Mouse (Mus musculus) cerebellum, postnatal 36 days (tissue): ENCODE results near the gene Gm14862.
A peak's percentile ranks its signal among the peaks of the same experiment; 100 is the strongest.
"Not testable (repeated sequence)": the region's sequence is repeated elsewhere in the genome, so short reads cannot be mapped to it uniquely, and the experiment has no call there.

Source experiments
- DNase-seq, 2 experiments: peaks; one replicate each; pipeline ENCODE4 v3.0.0; 2021 to 2022; ENCODE audit warnings: mixed read lengths in 2 of 2

The Gm14862 gene

DNA sequence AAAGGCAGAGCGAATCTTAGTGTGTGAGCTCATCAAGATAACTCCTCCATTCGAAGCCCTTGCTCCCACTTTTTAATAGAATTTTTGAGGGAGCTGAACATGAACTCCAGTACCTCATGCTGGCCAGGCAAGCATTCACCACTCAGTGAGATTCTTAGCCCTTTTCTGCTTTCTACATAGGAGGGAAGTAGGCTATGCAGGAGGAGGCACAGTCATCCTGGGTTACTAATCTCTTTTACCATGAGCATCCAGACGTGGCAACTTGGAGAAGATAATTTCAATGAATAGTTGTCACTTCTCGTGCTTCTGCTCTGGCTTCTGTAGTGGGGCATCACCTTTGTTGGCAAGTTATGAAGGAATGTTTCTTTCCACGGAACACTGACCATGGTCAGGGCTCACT lies at the start of gene Gm14862:
Gm14862 (minus strand) TSS at position 134 of the 400 bp plus-strand sequence.
- DNase-seq, result no peak

DNA sequence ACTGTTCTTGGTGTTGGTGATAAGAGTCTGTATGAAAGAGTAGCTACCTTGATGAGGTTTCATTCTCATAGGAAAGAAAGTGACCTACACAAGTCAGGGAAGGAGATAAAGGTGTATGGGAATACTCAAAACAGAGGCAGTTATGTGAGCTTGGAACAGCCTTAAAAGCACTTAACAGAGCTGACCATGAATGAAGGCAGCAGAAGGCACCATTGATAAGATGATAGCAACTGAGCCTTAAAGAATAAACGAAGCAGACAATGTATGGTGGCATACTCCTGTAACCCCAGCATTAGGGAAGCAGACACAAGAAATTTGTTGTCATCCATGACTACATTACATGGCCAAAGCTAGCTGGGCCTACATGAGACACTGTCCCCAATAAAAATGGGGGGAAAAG lies 46.8 kb upstream of the Gm14862 start:
- DNase-seq, result no peak

DNA sequence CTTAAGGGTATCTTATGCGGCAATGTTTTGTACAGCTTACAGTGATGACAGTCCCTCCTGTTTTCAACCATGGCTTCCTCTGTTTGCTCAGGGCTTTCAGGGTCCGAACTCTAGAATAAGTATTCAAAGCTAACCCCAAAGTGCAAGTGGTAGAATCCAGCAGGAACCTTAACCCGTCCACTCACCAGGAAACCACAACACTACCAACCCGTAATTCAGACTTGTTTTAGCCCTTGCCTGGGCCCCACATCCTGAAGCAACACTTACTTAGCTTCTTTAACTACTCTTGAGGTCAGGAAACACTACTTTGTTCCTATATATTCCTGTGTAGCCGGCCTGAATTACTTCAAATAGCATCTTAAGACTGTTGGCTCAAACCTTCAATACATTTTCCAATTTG lies 46.1 kb upstream of the Gm14862 start:
- DNase-seq, result no peak

DNA sequence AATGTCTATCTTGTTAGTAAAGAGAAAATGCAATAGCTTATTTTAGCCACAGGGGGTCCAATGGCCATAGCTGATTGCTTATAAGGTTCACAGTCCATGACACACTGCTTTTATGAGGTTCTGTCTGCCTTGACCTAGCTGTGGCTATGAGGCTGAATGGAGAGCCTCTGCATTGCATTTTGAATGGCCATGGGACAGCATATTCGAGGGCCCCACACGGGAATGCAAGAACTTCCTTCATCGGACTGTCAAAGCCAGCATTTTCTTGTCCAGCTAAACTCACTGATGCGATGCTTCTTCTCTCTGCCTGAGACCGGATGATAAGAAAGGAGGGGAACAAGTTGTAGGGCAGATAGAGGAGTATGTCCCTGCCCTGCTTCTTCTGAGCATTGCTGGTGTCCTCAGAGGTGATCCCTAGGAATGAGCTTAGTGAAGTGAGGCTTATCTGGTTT lies 41.7 kb upstream of the Gm14862 start:
- DNase-seq, result no peak

DNA sequence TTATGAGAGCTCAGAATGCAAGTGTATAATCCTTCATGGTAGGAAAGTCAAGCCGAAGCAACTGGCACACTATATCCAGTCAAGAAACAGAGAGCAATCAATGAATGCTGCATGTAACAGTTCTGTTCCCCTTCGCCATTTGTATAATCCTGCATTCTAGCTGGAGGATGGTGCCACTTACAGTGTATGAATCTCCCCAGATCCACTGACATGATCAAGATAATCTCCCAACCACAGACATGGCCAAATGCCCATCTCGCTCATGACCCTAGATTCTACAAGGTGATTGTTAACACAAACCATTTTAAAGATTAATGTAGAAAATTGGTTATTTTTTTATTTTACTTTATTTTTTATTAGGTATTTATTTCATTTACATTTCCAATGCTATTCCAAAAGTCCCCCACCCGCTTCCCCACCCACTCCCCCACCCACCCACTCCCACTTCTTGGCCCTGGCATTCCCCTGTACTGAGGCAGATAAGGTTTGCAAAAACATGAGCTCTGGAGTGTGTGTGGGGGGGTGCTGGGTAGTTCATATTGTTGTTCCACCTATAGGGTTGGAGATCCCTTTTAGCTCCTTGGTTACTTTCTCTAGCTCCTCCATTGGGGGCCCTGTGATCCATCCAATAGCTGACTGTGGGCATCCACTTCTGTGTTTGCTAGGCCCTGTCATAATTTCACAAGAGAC lies 36.6 kb upstream of the Gm14862 start:
- DNase-seq, result not testable (repeated sequence)

DNA sequence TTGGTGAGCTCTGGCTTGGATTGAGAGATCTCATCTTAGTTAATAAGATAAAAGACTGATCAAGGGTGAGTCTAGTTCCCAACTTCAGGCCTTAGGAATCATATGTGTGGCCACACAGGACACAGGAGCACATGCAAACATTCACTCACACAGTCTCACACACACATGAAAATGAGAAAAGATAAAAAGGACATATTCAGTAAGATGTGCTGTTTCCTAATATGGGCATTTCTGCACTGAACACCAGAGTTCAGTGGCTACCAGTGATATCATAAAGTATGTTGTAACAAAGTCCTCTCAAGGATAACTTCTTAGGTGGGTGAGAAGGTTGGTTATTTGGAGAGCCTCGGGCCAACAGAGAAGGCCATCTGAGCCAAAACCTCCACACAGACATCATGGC lies 26.8 kb upstream of the Gm14862 start, which contains the start of gene H2al1m:
H2al1m (plus strand) TSS at position 301 of the 400 bp plus-strand sequence.
- DNase-seq, result not testable (repeated sequence)

DNA sequence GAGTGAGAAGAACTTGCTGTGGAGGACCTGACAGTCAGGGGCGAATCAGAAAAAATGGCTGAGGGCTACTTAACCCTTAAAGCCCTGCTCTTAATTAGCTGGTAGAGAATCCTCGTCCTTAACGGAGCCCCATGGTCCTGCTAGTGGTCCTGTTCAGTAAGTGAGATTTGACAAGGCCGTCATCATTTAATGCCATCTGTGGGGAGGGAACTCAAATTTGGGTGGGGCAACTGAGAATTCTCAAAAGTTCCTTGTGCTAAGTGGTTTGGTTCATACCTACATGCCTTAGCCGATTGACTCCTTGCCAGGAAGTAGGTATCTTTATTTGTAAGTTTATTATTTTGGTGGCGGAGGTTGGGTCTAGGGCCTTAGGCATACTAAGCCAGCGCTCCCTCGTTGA lies 17.6 kb upstream of the Gm14862 start:
- DNase-seq, result no peak

DNA sequence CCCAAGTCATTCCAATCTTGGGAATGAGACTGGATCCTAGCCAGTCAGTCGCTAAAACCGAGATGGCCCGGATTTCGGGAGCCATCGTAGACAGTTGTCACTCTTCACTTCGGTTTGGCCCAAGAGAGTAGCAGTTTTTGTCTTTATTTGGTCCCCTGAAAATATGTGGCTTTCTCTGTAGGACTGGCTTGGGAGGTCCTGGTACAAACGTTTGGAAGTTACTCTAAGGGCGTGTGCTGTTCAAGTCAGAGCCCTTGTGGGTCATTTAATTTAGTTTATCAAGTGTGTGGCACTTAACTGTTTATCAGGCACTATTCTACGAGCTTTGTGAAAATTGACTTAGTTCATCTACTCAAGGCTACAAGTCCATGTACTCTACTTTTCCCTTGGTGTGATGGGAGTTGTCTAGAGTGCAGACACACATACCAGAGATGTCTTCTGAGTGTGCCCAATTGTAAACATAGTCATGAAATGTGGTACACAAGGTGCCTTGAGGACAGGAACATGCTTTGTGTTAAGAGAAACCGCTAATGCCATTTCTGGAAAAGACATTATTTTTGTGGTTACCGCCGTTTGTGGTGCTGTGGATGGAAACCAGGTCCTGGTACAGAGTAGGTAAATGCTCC lies 16.8 kb upstream of the Gm14862 start:
- no peak for DNase-seq

DNA sequence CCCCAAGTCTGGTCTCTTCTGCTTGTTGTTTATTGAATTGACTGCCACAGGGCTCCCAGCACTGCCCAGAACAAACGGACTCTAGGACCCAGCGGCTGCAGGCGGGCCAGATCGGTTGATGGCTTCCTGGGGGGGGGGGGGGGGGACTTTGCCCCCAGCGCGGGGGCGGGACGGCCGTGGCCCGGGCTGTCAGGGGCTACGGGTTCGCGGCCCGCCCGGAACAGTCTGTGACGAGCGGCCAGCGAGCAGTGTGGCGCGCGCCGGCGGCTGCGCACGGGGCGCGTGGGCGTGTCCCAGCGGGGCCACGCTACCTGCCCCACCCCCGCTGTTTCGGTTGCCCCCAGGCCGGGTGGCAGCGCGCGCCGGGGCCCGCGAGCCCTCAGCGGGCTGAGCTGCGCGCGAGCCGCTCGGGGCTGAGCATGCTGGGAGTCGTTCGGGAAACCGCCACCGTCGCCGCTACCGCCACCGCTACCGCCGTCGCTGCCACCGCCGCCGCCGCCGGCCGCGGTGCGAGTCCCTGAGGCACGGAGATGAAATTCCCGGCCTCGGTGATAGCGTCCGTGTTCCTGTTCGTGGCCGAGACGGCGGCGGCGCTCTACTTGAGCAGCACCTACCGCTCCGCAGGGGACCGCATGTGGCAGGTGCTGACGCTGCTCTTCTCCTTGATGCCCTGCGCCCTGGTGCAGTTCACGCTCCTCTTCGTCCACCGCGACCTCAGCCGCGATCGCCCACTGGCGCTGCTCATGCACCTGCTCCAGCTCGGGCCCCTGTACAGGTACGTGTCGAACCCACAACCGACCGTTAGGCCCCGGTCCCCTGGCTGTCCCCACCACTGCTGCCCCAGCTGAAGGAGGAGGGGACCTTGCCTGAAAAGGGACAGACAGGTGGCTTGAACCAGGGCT lies 16.0 kb upstream of the Gm14862 start, which contains the start of gene Xk:
Xk (plus strand) TSS at position 297 of the 902 bp plus-strand sequence.
- DNase-seq, result peak; percentile 68 to 75

DNA sequence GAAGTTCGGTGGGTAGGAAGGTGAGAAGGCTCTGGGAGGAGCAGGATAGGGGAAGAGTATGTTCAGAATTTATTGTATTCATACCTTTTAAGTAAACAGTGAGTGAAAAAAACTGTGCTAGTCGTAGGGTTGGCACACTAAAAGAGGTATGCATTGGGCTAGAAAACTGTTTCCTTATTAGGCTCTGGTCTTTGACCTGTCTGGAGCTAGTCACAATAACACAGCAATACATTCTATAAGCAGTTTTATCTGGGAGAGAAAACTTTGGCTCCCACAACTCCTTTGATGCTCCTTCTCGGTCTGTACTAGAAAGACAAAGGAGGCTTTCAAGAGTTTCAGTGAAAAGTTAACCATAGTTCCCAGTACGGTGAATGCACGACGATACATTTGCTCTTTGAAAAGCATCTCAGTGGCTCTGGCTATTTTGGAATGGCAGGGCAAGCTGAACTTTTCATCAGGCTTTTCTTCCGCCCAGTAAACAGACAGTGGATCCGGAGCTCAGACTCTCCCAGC lies 15.3 kb upstream of the Gm14862 start:
- no peak for DNase-seq

DNA sequence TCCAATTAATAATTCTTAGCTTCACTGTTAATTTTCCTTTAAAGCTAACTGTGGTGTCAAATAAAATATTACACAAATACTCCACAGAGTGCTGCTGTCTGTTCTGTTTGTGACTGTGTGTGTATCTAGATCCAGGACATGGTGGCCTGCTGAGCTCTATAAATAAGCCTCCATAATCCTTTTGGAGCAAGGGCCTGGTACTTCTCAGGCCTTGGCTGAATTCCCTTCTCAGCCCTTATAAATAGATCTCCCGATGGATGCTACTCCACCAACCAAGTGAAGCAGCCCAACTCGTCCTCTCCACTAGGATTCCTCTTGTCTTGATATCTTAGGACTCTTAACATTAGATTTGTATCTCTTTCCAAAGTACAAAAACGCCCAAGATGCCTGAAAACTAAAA lies 14.4 kb upstream of the Gm14862 start:
- DNase-seq, result peak; percentile 36 to 55

DNA sequence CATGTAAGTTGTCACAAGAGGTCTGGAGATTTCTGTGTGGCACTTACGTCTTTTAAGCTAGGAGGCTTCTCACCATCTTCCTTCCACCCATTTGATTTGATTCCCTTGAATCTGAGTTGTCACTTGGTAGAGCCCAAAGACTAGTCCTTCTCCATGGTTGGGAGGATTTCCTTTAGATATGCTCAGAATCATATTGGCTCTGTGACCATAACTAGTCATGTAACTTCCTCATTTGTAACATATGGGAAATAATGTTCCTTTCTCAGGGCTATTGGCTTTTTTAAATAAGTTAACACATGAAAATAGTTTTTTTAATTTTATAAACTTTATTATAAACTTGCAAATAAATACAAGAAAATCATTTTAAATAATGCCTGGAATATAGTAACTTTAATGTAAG lies 2.6 kb upstream of the Gm14862 start:
- no peak for DNase-seq

DNA sequence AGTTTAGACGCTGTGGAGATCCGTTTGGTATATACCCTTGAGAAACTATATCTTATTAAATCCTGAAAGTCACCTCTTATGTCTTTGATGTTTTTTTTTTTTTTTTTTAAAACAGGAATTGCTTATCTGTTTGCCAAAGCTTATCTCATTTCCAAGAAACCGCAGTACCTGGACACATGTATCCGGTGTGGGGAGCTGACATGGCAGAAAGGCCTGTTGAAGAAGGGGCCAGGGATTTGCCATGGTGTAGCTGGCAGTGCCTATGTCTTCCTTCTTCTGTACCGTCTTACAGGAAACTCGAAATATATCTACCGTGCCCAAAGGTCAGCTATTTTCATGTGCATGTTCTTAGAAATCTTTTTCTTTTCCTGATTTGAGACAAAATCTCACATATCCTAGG lies 1.1 kb upstream of the Gm14862 start:
- no peak for DNase-seq

DNA sequence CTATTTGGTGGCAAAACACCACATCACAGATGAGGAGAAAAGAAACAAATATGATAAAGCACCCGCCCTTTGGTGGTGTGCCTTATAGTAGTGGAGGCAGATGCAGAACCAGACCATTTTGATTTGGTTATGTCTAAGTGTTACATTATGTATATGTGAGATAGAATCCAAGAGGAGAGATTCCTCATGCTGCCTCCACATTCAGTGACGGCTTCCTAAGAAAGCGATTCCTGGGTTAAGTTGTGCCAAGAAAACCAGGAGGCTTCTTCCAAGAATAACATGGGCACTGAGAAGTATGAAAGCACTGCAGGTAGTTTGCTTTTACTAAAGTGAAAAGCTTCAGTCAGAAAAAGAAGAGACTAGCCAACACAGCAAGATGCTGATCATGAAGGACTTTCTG lies 1.8 kb downstream of the Gm14862 start:
- no peak for DNase-seq

DNA sequence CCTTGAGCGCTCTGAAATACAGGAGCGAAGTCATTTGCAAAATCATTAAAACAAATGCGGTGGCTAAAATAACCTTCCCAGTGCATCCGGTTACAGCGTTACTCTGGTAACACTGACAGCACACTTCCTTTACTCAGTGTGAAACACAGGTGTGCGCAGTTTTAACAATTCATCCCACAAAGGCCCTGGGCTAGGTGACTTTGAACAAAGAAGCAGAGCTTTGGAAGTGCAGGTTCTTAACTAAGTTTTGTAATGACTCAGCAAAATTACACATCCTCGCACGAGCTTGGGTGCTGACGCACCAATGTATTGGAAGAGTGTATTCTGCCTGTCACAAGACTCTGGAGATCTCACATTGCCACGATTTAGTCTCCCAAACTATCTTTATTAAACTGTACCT lies 2.7 kb downstream of the Gm14862 start:
- no peak for DNase-seq

DNA sequence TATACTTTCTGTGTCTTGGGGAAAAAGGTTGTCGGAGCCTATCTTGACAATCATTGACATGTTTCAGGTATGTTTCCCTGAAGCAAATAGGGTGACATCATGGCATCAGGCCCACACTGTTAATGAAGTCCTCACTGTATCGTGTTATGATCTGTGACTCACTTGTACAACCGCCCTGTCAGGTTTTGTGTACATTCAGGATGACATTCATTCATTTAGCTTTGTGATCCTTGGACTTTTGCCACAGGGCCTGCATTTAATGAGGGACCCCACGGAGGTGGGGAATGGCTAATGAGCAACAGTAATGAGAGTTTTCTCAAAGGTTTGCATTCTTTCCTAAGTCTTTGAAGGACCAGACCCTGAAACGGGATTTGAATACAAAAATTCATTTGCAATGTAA lies 7.8 kb downstream of the Gm14862 start:
- no peak for DNase-seq

DNA sequence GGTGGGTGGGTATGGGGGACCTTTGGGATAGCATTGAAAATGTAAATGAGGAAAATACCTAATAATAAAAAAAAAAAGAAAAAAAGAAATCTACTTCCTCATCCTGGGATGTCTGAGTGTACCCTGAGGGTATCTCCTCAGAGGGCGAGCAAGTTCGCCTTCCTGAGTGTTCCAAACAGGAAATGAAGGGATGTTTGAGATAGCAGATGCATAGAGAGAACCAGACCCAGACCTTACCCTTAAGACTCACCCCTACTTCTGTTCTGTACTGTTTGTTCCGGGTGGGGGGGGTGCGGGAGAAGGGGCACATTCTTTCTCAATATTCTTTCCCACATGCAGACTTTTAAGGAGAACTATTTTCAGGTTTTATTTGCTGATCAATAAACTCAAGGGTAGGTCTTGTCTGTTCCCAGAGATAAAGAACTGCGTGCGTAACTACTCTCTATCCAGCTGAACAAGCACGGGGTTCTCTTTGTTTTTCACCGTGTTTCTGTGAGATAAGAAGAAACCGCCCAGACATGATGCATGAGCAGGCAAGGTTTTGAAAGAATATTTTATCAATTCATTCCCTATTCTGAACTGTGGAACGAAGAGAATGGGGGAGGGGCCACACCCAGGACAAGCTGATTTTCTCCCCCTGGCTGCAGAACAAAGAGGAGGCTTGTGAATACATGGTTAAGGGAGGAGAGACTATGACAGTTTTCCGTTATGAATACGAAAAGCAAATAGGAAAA lies 11.9 kb downstream of the Gm14862 start:
- no peak for DNase-seq

DNA sequence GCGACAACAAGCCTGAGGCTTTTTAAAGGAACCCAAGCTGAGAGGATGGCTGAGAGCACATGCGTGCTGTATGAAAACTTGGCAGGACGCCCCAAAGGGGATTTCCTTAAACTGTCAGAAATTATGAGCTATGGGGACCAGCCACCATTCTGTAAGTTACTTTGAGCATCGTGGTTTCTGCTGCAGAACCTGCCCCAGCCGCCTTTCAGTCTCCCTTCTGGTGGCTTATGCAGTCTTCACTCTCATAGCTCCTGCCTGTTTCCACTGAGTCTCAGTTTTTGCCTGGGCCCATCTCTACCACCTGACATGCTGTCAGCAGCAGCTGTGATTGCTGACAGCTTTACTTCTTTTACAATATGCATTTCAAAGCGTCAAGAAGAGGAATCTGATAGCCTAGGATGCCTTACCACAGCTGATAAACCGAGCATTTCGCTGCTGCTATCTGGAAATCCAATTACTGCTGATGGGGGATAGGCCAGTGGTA lies 13.3 kb downstream of the Gm14862 start:
- peak; percentile 16 to 36 for DNase-seq

DNA sequence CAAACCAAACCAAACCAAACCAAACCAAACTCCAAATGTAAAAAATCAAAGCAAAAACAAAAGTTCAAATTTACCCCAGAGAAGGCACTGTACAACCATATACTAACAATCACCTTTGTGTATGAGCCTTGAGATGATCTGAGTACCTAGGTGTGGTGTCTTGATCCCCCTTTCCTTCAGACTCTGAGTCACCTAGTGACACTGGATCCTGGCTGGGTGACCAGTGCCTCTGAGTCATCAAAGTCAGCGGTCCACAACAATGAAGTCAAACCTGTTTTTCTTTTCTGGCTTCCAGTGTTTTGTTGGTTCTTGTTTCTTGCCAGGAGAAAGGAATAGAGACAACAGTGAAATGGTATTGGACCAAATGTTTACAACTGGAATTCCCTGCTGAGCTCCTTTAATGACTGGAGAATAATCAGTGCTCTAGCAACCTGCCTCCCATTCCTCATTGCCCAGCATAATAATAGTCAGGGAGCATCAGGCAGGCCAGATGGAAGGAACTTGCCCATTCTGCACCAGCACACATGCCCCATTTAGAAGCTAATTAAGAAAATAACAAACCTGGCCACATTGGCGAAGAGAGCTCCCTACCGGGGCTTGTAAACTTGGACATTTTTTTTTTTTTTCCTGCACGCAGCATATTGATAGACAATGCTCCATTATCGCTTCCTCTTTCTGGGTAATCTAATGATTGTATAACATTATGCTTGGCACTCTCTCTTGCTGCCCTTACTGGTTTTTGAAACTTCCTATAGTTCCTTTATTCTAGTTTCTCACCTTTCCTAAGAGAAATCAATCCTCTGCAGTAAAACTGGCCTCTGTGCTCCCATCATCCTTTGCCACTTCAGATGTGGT lies 15.7 kb downstream of the Gm14862 start:
- DNase-seq, result peak; percentile 53 to 63

DNA sequence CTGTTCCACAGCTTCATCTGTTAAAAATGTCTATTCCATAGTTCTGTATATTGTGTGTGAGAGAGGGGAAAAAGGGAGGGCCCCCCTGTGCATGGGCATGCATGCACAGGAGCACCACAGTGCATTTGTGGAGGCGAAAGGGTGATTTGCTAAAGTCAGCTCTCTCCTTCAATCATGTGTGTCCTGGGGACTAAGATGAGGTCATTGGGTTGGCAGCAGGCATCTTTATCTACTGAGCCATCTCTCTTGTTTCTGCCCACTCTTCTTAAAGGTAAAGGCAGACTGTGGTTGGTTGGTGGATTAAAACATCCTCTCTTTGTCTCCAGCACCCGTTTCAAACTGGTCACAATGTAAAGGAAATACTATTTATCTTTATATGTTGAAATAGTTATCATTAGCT lies 29.6 kb downstream of the Gm14862 start:
- DNase-seq, result peak; percentile 42 to 48
